Mouse (Mus musculus) kidney, adult 18-20 months (tissue): ENCODE measurements around the gene Zfp148.
"Not testable (repeated sequence)": the region's sequence is repeated elsewhere in the genome, so short reads cannot be mapped to it uniquely, and the experiment has no call there.

Experiments
- DNase-seq: peaks from one replicate; pipeline ENCODE4 v3.0.0; 2021

Zfp148 gene

DNA sequence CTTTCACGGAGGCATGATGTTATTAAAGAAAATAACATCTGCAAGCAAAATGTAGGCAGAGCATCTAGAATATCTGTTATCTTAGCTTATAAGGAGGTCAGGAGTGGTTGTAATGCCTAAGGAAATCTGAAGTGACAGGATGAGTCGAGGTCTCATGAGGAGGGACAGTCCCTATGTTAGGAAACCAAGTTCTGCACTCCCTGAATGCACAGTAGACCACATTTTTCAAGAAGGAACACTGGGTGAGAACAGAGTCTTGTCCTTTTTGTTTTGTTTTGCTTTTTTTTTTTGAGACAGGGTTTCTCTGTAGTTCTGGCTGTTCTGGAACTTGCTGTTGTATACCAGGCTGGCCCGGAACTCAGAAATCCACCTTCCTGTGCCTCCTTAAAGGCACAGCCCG is 1.7 kb downstream of the Zfp148 start:
- no peak for DNase-seq

DNA sequence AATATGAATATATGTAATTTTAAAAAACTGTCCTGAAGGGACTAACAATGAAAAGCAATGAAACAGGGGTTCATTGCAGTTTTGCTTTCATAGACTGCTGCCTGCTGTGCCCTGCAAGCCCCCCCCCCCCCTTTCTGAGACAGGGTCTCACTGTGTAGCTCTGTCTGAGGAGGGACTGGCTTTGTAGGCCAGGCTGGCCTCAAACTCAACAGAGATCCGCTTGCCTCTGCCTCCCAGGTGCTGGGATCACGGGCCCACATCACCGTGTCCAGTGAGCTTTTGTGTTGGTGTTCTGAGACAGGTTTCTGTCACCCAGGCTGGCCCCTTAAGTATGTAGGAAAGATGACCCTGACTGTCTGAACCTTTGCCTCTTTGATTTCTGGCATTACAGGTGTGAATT is 2.9 kb downstream of the Zfp148 start:
- no peak for DNase-seq

DNA sequence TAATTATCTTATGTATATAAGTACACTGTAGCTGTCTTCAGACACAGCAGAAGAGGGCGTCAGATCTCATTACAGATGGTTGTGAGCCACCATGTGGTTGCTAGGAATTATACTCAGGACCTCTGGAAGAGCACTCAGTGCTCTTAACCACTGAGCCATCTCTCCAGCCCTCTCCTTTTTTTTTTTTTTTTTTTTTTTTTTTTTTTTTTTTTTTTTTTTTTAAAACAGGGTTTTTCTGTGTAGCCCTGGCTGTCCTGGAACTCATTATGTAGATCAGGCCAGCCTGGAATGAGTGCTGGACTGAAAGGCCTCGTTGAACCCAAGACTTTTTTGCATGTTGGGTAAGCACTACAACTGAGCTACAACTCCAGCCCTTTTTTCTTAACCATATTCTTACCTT is 3.4 kb downstream of the Zfp148 start:
- not testable (repeated sequence) for DNase-seq

DNA sequence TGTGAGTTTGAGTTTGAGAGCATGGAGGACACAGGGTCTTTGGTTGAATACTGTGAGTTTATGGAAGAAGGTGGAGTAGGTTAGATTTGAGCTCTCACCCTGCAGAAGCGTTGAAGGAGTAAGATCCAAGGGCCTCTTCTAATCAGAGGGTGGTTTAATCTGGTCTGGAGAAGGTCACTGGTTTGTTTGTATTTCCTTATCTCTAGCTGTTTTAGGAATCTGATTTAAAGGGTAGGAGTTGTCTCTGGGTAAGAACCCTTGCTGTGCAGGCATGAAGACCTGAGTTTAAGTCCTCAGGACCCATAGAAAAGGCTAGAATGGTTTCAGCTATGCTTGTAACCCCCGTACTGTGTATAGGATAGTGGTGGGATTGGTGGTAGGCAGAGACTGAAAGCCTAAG is 6.4 kb downstream of the Zfp148 start:
- DNase-seq: no peak

DNA sequence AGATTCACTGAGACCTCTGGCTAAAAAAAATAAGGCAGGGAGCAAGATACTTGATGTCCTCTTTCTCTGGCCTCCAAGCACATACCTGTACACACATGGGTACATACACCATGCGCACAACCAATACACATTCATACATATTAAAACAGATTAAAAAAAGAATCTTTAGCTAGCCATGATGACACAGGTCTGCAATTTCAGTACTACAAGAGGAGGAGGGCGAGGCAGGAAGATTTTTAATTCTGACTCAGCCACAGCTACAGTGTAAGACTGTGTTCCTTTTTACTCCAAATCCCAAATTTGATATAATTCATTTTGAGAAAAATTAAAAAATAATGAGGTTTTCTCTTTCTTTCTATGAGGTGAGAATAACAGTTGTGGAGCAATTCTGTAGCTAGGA is 6.8 kb downstream of the Zfp148 start:
- DNase-seq: no peak

DNA sequence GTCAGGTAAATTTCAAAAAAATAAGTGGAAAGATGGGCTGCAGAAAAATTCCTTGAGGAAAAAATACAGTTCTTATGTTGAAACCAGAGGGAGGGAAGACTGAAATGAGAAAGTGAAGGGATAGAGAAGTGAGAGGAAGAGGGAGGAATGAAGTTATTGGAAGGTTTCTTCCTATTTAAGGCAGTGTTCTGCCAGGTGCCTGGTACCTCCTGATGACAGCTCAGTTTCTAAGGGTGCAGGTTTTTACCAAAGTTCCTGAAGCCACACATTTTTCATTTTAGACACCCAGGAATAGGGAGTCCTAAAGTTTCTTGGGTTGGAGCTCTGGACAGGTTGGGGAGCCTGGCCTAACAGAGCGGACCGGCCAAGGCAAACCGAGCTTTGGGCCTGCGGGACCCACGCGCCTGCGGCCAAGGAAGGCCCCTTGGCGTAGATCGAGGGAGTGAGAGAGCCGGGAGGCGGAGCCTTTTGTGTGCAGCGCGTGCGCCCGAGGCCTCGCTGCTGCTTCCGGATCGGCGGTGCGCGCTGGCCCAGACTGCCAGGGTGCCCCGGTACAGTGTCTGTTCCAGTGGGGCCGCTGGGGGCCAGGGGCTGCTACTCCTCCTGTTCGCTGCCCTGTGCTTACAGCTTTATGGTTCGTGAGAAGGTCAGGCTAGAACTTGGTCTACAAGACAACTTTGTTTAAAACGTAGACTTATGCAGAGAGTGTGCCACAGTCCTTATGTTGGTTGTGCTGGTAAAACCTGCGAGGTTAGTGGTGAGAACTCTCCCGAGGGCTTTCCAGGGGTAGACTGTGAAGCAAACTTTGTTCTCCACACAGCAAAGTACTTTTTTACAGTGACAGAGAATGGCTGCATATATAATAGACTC is 19.5 kb downstream of the Zfp148 start:
- peak; percentile 74 for DNase-seq

DNA sequence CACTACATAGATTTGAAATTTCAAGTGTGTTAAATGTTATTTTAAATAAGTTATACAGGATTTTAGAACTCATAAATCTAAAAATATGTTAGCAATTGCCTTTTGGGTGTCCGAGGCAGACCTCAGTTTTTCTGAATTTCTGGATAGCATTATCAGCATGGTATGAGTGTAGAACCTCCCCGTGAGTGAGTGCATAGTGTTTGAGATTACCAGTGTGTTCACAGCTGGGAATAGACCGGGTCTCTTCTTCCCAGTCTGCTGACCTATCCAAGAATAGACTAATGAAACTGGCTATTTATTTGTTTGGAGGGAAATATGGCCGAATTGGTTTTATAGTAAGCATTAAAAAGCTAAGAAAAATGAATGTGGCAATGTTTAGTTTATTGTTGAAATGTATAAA is 20.3 kb downstream of the Zfp148 start:
- no peak for DNase-seq

DNA sequence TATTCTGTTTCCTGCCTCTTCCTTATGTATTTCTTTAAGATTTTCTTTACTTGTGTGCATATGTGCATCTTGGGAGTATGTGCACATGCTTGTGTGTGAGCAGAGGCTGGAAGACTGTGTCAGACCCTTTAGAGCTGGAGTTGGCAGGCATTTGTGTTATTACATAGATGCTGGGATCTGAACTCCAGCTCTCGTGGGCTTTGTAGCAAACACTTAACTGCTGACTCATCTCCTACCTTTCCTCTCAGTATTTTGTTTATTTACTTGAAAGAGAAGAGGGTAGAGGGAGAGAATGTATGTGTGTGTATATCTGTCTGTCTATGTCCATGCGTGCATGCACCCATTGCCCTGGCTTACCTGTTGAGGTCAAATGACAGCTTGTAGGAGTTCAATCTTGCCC is 22.6 kb downstream of the Zfp148 start:
- no peak for DNase-seq

DNA sequence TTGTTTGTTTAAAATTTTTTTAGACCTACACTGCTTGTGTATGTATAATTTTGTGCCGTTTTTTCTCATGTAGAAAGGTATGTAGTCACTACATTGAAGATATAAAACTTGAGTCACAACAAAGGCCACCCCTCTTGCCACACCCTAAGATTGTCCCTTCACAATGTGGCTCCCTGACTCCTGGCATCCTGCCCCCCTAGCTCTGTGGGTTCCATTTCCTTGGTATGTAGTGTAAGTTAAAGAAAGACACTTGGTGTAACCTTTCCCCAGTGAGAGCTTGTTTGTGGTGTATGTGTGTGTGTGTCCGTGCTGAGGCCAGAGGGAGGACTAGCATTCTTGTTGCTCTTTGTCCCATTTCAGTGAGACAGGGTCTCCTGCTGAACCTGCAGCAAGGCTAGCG is 23.4 kb downstream of the Zfp148 start:
- no peak for DNase-seq

DNA sequence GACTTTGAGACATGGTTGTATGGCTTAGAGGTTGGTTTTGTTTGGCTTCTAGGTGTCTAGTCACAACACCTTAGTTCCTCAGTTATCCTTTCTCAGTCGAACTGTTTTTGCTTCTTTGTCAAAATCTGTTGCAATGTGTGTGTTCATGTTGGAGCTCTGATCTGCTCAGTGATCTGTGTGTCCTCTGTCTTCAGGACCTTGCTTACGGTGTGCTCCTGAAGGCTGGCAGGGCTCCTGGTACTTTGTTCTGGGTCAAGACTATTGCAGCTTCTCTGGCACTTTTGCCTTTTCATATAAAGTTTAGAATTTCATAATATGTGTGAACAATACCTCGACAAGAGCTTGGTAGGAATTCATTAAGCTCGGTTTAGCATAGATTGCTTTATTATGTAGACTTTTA is 24.9 kb downstream of the Zfp148 start:
- DNase-seq: no peak

DNA sequence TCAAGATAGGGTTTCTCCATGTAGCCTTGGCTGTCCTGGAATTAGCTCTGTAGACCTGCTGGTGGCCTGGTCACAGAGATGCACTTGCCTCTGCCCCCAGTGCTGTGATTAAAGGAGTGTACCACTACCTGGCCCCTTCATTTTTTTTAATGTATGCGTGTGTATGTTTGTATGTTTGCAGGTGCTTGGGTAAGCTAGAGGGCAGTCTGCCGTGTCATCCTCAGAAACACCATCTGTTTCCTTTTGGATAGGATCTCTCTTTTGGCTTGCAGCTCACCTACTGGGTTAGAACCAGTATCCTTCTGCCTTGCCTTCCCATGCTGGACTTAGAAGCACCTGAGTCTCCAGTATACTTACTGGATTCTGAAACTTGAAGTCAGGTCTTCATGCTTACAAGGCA is 29.5 kb downstream of the Zfp148 start:
- no peak for DNase-seq

DNA sequence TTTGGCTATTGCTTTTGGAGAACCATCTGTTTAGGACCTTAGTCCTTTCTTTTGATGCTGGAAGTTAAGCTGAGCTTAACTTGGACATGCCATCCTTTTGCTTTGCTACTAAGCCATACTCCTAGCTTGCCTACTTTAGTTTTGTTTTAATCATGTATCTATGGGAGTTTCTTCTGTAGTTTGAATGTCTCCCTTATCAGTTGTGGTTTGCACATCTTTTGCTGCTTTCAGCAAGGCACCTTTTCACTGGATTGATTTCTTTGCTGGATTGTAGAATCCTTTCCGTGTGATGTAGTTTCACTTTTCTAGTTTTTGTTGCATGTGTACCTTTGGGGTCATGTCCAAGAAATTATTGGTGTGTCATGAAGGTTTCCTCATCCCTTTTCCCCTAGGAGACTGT is 30.0 kb downstream of the Zfp148 start:
- DNase-seq: no peak

DNA sequence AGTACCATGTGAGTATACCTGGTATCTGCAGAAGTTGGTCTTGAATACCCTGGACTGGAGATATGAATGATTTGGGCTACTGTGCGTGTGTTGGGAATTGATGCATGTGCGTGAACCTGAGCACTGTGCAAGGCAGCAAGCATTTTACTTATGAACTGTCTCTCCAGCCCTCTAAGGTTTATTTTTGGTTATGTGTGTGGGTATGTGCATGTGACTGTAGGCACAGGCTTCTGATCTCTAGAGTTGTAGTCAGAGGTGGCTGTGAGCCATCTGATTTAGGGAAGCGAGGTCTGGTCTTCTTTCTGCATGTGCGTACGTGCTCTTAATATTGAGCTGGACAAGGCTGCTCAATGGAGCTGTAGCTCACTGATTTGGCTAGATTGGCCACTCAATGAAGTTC is 33.6 kb downstream of the Zfp148 start:
- no peak for DNase-seq

DNA sequence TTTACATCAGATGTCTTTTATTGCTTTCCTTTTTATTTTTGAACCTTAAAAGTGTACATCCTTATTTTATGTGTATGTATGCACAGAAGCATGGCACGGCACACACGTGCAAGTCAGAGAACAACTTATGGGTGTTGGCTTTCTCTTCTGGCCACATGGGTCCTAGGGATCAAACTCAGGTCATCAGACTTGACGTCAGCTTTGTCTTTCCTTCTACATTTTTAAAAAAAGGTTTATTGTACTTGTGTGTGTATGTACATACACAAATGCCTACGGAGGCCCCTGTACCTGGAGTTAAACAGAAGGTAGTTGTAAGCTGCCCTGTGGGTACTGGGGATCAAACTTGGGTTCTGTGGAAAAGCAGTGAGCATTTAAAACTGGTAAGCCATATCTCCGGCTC is 35.0 kb downstream of the Zfp148 start:
- DNase-seq: no peak

DNA sequence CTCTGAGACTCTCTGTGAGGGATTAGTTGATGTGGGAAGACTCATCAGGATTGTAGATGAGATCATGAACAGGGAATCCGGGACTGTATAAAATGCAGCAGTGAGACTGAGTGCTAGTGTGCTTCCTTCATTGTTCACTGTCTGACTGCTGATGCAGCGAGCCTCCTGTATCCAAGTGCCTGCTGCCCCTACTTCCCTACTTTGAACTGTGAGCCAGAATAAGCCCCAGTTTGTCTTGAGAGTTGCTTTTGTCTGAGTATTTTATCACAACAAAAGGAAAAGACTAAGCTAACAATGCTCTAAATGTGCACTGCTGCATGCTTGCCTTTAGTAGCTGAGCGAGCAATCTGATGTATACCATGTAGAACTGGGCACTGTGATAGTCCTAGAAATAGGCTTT is 47.7 kb downstream of the Zfp148 start:
- no peak for DNase-seq

DNA sequence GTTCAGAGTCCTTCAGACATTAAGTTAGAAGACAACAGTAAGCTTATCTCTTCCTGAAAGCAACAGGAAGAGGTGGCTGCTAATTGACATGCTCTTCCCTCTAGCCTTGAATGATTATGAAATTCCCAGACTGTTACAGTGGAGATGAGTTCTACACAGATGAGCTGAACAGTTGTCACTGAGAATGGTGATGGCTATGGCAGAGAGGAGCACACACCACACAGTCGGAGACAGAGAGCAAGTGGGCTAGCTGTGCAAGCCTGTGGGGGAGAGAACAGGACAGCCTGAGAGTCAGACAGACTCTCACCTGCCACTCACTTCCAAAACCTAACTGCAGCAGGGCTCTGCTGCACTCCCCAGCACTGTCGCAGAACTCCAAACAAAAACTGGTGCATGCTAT is 51.0 kb downstream of the Zfp148 start:
- DNase-seq: no peak

DNA sequence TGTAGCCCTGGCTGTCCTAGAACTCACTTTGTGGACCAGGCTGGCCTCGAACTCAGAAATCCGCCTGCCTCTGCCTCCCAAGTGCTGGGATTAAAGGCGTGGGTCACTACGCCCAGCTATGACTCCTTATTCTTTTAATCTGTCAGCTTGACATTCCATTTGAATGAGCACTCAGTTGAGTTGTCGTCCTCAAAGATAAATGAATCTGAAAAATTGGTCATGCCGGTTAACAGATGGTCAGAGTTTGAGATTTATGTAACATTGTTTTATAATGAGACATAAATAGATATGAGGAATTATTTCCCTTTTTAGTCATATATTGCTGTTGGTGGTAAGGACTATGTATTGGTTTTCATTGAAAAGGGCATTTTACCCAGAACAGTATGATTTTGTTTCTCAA is 60.4 kb downstream of the Zfp148 start:
- DNase-seq: no peak

DNA sequence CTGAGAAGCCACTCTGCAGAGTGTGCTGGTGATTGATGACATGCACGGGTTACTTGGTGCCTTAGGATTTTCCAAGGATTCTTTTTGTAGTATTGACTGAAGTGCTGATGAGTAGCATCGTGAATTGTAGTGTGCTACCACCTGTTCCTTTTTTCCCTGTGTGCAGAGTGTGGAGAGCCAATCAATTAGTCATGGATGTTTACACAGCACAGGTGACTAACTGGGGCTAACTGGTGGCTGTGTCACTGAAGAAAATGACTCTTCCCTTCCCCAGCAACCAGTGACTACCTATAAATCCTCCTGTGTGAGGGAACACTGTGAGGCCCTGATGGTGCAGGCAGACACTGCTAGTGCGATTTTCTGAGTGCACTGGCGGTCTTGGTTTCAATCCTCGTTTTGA is 66.2 kb downstream of the Zfp148 start:
- DNase-seq: no peak

DNA sequence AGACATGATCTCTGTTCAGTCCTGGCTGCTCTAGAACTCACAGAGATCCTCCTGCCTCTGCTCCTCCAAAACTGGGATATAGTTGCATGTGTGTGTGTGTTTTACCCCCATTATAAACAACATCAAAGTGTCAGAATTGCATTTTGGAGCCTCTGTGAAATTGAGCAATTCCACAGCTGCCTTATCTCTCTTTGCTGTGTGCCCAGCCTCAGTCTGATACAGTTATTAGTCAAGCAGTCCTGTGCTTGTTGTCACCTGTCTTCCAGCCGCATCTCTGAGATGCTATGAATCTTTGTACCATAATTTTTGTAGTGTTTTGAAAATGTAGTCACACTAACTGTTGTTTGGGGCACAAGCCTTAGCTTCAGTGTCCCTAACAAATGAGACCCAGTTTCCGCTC is 73.2 kb downstream of the Zfp148 start:
- DNase-seq: no peak

DNA sequence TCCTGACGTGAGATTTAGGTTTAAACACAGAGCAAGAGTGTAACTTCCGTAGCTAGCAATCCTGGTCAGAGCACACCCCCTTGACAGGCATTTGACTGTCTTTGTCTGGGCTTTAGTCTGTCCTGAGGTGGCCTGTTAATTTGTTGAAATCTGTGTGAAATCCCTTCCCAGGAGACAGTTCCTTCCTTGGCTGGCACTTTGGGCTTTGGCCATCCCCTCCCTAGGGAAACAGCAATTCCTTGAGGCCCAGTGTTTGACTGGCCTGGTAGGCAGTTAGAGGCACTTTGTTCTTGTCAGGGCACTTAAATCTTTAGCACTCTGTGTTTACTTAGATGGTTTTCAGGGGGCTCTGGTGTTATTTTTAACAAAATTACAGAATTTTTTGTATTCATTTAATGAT is 73.7 kb downstream of the Zfp148 start:
- no peak for DNase-seq

DNA sequence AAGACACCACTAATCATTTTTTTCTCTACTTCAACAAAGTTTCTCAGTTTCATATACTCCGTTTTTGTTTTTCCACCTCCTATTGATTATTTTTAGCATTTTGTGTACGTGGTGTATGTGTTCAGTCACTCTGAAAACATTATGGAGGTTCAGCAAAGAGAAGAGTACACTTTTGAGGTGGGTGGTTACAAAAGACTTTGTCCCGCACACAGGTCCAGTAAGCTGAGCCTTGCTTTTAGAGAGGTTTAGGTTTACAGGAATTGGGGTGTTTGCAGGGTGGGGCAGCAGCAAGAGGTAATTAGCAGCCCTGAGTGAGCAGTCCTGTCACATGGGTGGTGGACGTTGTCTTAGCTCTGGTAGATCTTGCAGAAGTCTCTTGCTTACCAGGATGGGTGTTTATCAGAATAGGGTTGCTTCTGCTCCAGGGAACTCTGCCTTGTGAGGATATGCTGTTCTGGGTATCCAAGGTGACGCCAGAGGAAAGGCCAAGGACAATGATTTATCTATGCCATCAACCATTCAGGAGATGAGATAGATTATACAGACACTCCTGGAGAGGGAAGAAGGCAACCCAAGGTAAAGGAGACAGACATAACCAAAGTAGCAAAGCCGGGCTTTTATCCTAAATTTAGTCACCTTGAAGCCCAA is 74.8 kb downstream of the Zfp148 start:
- DNase-seq: no peak

DNA sequence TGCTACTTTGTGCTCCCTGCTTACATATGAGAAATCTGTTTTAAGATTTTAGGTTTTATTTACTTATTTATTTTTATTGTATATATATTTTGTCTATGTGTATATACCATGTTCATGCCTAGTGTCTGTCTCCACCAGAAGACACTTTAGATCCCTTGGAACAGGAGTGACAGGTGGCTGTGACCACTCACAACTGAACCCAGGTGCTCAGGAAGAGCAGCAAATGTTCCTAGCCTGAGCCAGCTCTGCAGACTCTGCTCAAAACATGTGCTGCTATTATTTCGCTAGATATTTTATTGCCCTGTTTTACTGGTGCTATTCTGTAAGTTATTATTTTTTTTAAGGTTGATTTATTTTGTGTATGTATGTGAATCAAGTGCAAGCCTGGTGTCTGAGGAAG is 78.5 kb downstream of the Zfp148 start:
- DNase-seq: no peak

DNA sequence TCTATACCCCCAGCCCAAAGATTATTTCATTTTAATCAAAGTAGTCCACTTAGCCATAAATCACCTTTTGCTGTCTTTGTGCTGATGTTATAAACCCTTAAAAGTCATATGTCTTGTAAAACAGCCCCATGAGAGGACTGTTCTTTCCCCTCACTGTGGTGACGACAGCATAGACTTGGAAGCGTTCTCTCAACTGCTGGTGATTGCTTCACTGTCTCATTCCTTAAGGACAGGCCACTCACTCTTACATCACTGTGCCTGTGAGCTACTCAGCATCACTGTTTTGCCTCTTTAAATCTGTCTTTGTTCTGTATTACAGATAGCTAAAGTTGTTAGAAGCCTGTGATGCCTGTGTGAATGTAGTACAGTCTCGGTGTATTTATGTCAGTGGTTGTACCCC is 80.8 kb downstream of the Zfp148 start:
- no peak for DNase-seq

DNA sequence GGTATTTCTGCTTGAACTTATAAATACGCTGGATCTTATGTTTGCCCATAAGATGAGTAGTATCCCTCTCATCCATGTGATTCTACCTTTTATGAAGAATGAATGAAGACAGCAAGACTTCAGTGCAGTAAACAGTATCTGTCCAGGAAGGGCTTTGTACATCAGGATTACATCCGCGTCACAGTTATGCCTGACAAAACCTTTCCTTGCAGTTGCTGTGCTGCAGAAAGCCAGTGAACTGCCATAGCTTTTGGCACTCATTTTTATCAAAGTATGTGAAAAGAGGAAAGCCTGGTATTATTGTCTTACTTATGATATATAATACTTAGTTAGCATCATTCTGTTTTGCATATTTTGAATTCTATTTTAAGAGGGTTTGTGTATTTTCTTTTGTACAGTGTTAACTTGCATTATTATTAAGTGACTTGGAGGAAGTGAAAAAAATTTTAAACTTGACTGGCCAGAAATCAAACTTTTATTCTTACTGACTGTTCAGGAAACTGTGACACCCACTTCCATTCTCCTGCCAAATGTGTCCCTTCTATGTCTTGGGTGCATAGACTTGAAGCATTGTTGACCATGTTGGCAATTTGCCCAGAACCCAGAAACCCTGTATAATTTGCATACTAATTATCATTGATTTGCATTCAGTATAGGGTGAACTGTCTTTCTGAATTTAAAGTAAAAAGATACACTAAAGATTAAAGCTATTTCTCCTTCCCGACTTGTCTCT is 84.0 kb downstream of the Zfp148 start:
- no peak for DNase-seq
